Mouse (Mus musculus) frontal cortex, postnatal 25 days (tissue): ENCODE data around the gene Frmd4a.

ENCODE experiments used
- DNase-seq, 2 experiments: peaks; one replicate each; pipeline ENCODE4 v3.0.0; 2022; ENCODE audit warnings: low spot score in 2 of 2

Frmd4a gene

GRCm38 (mm10) chr2:4486185-4486584 is 468.7 kb downstream of the Frmd4a start:
- no peak for DNase-seq

- DNase-seq, result no peak
These were observed 469.8 kb downstream of the Frmd4a start for GRCm38 (mm10) chr2:4487280-4487679.

GRCm38 (mm10) chr2:4490845-4491244 is 473.3 kb downstream of the Frmd4a start:
- DNase-seq, result no peak

- DNase-seq, result peak; percentile 67
These were observed 475.3 kb downstream of the Frmd4a start for GRCm38 (mm10) chr2:4492485-4493481.

- DNase-seq, result no peak
These were observed 477.0 kb downstream of the Frmd4a start for GRCm38 (mm10) chr2:4494478-4494877.

- no peak for DNase-seq
These were observed 481.7 kb downstream of the Frmd4a start for GRCm38 (mm10) chr2:4499257-4499656.

- peak in 1 of 2 experiments; percentile 29 for DNase-seq
These were observed 482.4 kb downstream of the Frmd4a start for GRCm38 (mm10) chr2:4499916-4500315.

GRCm38 (mm10) chr2:4501257-4502027 is 483.9 kb downstream of the Frmd4a start:
- no peak for DNase-seq

GRCm38 (mm10) chr2:4504413-4504812 is 486.9 kb downstream of the Frmd4a start:
- DNase-seq, result no peak

GRCm38 (mm10) chr2:4505695-4506094 is 488.2 kb downstream of the Frmd4a start:
- no peak for DNase-seq

- no peak for DNase-seq
These were observed 489.1 kb downstream of the Frmd4a start for GRCm38 (mm10) chr2:4506659-4507058.

- DNase-seq, result no peak
These were observed 490.5 kb downstream of the Frmd4a start for GRCm38 (mm10) chr2:4507887-4508615.

GRCm38 (mm10) chr2:4508959-4509615 is 491.6 kb downstream of the Frmd4a start:
- no peak for DNase-seq

GRCm38 (mm10) chr2:4509739-4510138 is 492.2 kb downstream of the Frmd4a start:
- no peak for DNase-seq

GRCm38 (mm10) chr2:4510208-4511079 is 492.9 kb downstream of the Frmd4a start:
- DNase-seq, result no peak

GRCm38 (mm10) chr2:4511080-4511386 is 493.5 kb downstream of the Frmd4a start:
- DNase-seq, result no peak

- no peak for DNase-seq
These were observed 495.1 kb downstream of the Frmd4a start for GRCm38 (mm10) chr2:4512607-4513006.

- DNase-seq, result no peak
These were observed 498.4 kb downstream of the Frmd4a start for GRCm38 (mm10) chr2:4515910-4516309.

GRCm38 (mm10) chr2:4516819-4517552 is 499.5 kb downstream of the Frmd4a start:
- no peak for DNase-seq
